Mouse (Mus musculus) kidney, postnatal 0 days (tissue): ENCODE measurements around the gene Tenm3. TPM values are rescaled to one million over a fixed set of nuclear protein-coding genes. Genes with fewer than 3 reads are reported as not detected.

Experiments used
- ATAC-seq: fragments of 200-750 bp; cut with Nextera tagmentation; replicated peaks from 2 replicates; pipeline ENCODE4 v1.8.0; 2017; ENCODE audit warnings: low read depth, moderate number of reproducible peaks, moderate TSS enrichment, moderate library complexity; ENCODE audit not compliant: low FRiP score
- DNase-seq: peaks from one replicate; pipeline ENCODE4 v3.0.0-alpha.2; 2016; ENCODE audit warnings: low spot score
- H3K27ac ChIP-seq: fragments of 300-500 bp; sonication (generic); 2 replicates; pipeline ENCODE4 v1.5.1; 2014; ENCODE audit warnings: mild to moderate bottlenecking
- H3K27me3 ChIP-seq: fragments of 300-500 bp; sonication (generic); 2 replicates; pipeline ENCODE4 v1.6.1; 2014; ENCODE audit warnings: low read length, mixed read lengths; ENCODE audit not compliant: insufficient read depth
- H3K36me3 ChIP-seq: fragments of 300-500 bp; sonication (generic); 2 replicates; pipeline ENCODE4 v1.6.1; 2014; ENCODE audit warnings: low read length, mixed read lengths; ENCODE audit not compliant: insufficient read depth
- H3K4me1 ChIP-seq: fragments of 300-500 bp; sonication (generic); replicated peaks from 2 replicates; pipeline ENCODE4 v1.6.1; 2014; ENCODE audit warnings: antibody characterized with exemption, low read length, mixed read lengths; ENCODE audit not compliant: insufficient read depth
- H3K4me2 ChIP-seq: fragments of 300-500 bp; sonication (generic); 2 replicates; pipeline ENCODE4 v1.6.1; 2014; ENCODE audit warnings: mild to moderate bottlenecking, low read length, moderate library complexity, mixed read lengths
- H3K4me3 ChIP-seq: fragments of 300-500 bp; sonication (generic); replicated peaks from 2 replicates; pipeline ENCODE4 v1.5.1; 2014; ENCODE audit warnings: low read depth, low read length
- H3K9ac ChIP-seq: fragments of 300-500 bp; sonication (generic); 2 replicates; pipeline ENCODE4 v1.6.1; 2014; ENCODE audit warnings: low read depth, low read length
- H3K9me3 ChIP-seq: fragments of 300-500 bp; sonication (generic); replicated peaks from 2 replicates; pipeline ENCODE4 v1.6.1; 2016; ENCODE audit warnings: low read length, inconsistent platforms, mixed read lengths
- CTCF ChIP-seq: IDR thresholded peaks from 2 replicates; pipeline ENCODE4 v1.5.1; 2016; ENCODE audit warnings: antibody characterized with exemption, low read depth, mild to moderate bottlenecking, moderate library complexity
- WGBS: fragments of 180-500 bp; shearing (Covaris S2); extraction: QIAGEN DNeasy Blood & Tissue Kit; methylation state at CpG from one replicate; pipeline ENCODE4 v1.1.7; 2014; 5-methylcytosine and 5-hydroxymethylcytosine counted together
- polyA plus RNA-seq: library from polyadenylated mRNA; unstranded; fragments of >200 nt; fragmentation: Nextera tagmentation; extraction: Ambion mirVana; gene quantifications from 2 replicates; pipeline ENCODE4 v1.2.1, GENCODE M21; 2015

The Tenm3 gene
- polyA plus RNA-seq, 1 experiment from 2014 or later, result 15.3 TPM

- TF ChIP-seq CTCF, result no peak
- H3K9me3 ChIP-seq, result no peaks in the 10 kb centered on the region
- H3K4me2 ChIP-seq, result peak overlapping the region; percentile 16
- H3K27ac ChIP-seq, result no peak overlapping the region
- no peak overlapping the region for H3K9ac ChIP-seq
- no peaks in the 10 kb centered on the region for H3K27me3 ChIP-seq
- no peak for DNase-seq
- H3K36me3 ChIP-seq, result no peaks in the 10 kb centered on the region
- no peaks in the 10 kb centered on the region for H3K4me1 ChIP-seq
- 66% methylated on average over 9 of the region's 9 CpGs for WGBS
- H3K4me3 ChIP-seq, result no peak overlapping the region
- ATAC-seq, result no peak
These were observed 67.7 kb downstream of the Tenm3 start for GRCm38 (mm10) chr8:48776081-48776480.

DNA sequence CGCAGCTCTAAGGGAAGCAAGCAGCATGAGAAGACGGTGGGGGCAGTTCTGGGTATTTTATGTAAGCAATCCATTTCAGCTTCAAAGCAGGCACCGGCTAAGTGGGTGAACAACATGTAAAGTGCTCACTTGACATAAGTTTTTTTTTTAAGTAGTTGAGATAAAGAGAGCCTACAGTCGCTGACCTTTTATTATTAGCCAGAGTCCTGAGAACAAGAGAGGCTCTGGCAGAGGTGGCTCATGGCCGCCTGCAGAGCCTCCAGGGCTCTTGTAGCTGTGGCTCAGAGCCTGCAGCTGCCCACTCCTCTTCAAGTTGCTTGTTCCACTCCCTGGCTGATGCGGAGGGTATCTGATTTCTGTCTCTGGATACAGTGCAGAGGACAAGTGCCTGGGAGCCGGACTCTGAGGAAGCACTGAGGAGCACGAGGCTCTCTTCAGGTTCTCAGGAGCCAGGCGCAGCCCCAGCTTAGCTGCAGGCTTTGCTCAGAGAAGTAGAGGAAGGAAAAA is 68.2 kb downstream of the Tenm3 start:
- WGBS, result 24% methylated on average over 9 of the region's 9 CpGs
- H3K27ac ChIP-seq, result no peak overlapping the region
- H3K9me3 ChIP-seq, result no peaks in the 10 kb centered on the region
- H3K36me3 ChIP-seq, result no peaks in the 10 kb centered on the region
- H3K27me3 ChIP-seq, result no peaks in the 10 kb centered on the region
- no peak for TF ChIP-seq CTCF
- no peaks in the 10 kb centered on the region for H3K4me1 ChIP-seq
- no peak; the same call in 1 of the 2 replicates for ATAC-seq
- no peak overlapping the region for H3K9ac ChIP-seq
- DNase-seq, result peak; percentile 34
- H3K4me3 ChIP-seq, result no peak overlapping the region
- H3K4me2 ChIP-seq, result peak overlapping the region; percentile 16

- H3K27ac ChIP-seq, result no peak overlapping the region
- DNase-seq, result no peak
- no peak overlapping the region for H3K4me2 ChIP-seq
These were observed 68.9 kb downstream of the Tenm3 start for GRCm38 (mm10) chr8:48774837-48775236.

GRCm38 (mm10) chr8:48766545-48767234 is 77.1 kb downstream of the Tenm3 start:
- no peak for DNase-seq
- no peak for ATAC-seq
- no peak for TF ChIP-seq CTCF
- 57% methylated on average over 16 of the region's 16 CpGs for WGBS
- Histone ChIP-seq H3K9me3 (no peaks in the 10 kb centered on the region), H3K36me3 (no peaks in the 10 kb centered on the region), H3K27me3 (no peaks in the 10 kb centered on the region), H3K27ac (no peak overlapping the region), H3K4me3 (no peak overlapping the region), H3K4me2 (no peak overlapping the region), H3K9ac (no peak overlapping the region), H3K4me1 (no peaks in the 10 kb centered on the region)

More at GRCm38 (mm10) chr8:48774837-48775236, 68.9 kb downstream of the Tenm3 start:
- Histone ChIP-seq H3K9ac (no peak overlapping the region), H3K4me3 (no peak overlapping the region), H3K36me3 (no peaks in the 10 kb centered on the region), H3K9me3 (no peaks in the 10 kb centered on the region), H3K4me1 (no peaks in the 10 kb centered on the region), H3K27me3 (no peaks in the 10 kb centered on the region)
- ATAC-seq, result no peak
- no peak for TF ChIP-seq CTCF
- WGBS, result 63% methylated on average over 4 of the region's 4 CpGs

- ATAC-seq (no peak), DNase-seq (no peak)
- no peak overlapping the region for H3K4me3 ChIP-seq
- H3K9me3 ChIP-seq, result no peaks in the 10 kb centered on the region
- no peak overlapping the region for H3K4me2 ChIP-seq
- TF ChIP-seq CTCF, result no peak
- H3K36me3 ChIP-seq, result no peaks in the 10 kb centered on the region
- WGBS, result 25% methylated on average over 6 of the region's 6 CpGs
- H3K27ac ChIP-seq, result no peak overlapping the region
- H3K27me3 ChIP-seq, result no peaks in the 10 kb centered on the region
- no peak overlapping the region for H3K9ac ChIP-seq
- H3K4me1 ChIP-seq, result no peaks in the 10 kb centered on the region
These were observed 78.5 kb downstream of the Tenm3 start for GRCm38 (mm10) chr8:48765212-48765611.

- no peaks in the 10 kb centered on the region for H3K9me3 ChIP-seq
- DNase-seq, result no peak
- no peak overlapping the region for H3K9ac ChIP-seq
- WGBS, result 86% methylated on average over 3 of the region's 3 CpGs
- H3K27ac ChIP-seq, result no peak overlapping the region
- H3K4me2 ChIP-seq, result no peak overlapping the region
- H3K36me3 ChIP-seq, result no peaks in the 10 kb centered on the region
- H3K27me3 ChIP-seq, result no peaks in the 10 kb centered on the region
- ATAC-seq, result no peak
- TF ChIP-seq CTCF, result no peak
- no peak overlapping the region for H3K4me3 ChIP-seq
- no peaks in the 10 kb centered on the region for H3K4me1 ChIP-seq
These were observed 79.7 kb downstream of the Tenm3 start for GRCm38 (mm10) chr8:48764011-48764410.
